Mouse (Mus musculus): ENCODE results near the gene Rer1.
"Not testable (repeated sequence)": the region's sequence is repeated elsewhere in the genome, so short reads cannot be mapped to it uniquely, and the experiment has no call there.

Gene Rer1

GRCm38 (mm10) chr4:155116607-155117006 lies 30.4 kb upstream of the Rer1 start:
- no peak for DNase-seq (ENCODE audit: low spot score in 2 of 2)

DNA sequence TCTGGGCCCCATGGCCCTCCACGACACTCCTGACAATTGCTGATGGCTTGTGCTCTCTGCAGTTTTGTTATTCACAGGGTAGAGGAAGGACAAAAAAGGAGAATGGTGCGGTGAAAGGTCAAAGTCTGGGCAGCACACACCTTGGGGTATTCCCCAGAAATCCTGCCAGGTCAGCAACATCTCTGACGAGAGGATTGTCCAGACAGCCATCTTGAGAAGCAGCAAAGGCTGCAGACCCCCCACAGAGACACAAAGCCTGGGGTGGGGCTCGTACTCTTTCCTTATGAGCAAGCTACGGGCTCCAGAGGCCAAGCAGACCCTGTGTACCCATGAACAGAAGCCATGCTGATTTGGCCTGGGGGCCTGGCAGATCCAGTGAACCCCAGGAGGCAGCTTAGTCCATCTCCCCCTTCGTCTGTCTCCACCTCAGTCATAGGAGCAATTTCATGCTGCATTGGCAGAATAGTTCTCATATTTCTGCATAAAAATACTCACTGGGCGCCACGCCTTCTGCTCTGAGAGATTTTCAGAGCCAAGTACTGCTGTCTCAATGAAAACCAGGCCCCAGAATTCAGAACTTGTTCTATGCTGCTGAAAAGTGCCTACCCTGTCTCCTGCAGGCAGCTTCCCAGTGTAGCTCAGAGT lies 27.7 kb upstream of the Rer1 start:
- DNase-seq (ENCODE audit: low spot score in 2 of 2), result no peak

- no peak for DNase-seq (ENCODE audit: low spot score in 2 of 2)
These were observed 23.3 kb upstream of the Rer1 start for GRCm38 (mm10) chr4:155109471-155109870.

GRCm38 (mm10) chr4:155107886-155108285 lies 21.7 kb upstream of the Rer1 start:
- no peak for DNase-seq (ENCODE audit: low spot score in 2 of 2)

GRCm38 (mm10) chr4:155098572-155098971 lies 12.4 kb upstream of the Rer1 start:
- no peak for DNase-seq (ENCODE audit: low spot score in 2 of 2)

DNA sequence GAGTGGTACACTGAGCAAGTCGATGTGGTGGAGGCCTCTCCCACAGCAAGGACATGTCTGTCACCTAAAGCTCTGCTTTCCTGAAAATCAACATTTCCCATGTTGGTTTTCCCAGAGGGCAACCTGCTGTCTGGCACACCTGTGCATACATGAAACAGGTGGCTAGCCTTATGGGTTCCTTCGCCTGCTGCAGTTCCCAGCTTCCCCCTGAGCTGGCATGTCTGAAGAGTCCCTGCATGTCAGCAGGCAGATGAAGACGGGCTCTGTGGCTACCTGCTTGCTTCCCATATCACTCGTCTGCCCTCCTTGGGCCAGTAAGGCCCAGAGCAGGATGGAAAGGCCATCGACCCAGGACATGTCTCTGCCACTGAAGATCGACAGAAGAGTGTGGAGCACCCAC lies 11.3 kb upstream of the Rer1 start:
- DNase-seq (ENCODE audit: low spot score in 2 of 2), result no peak

GRCm38 (mm10) chr4:155095967-155096366 lies 9.8 kb upstream of the Rer1 start:
- no peak for DNase-seq (ENCODE audit: low spot score in 2 of 2)

GRCm38 (mm10) chr4:155095238-155095900 lies 9.2 kb upstream of the Rer1 start:
- peak; percentile 80 to 88 for DNase-seq (ENCODE audit: low spot score in 2 of 2)

GRCm38 (mm10) chr4:155094565-155094964 lies 8.4 kb upstream of the Rer1 start:
- peak in 1 of 2 experiments; percentile 32 for DNase-seq (ENCODE audit: low spot score in 2 of 2)

- DNase-seq (ENCODE audit: low spot score in 2 of 2), result no peak
These were observed 7.4 kb upstream of the Rer1 start for GRCm38 (mm10) chr4:155093431-155094149.

DNA sequence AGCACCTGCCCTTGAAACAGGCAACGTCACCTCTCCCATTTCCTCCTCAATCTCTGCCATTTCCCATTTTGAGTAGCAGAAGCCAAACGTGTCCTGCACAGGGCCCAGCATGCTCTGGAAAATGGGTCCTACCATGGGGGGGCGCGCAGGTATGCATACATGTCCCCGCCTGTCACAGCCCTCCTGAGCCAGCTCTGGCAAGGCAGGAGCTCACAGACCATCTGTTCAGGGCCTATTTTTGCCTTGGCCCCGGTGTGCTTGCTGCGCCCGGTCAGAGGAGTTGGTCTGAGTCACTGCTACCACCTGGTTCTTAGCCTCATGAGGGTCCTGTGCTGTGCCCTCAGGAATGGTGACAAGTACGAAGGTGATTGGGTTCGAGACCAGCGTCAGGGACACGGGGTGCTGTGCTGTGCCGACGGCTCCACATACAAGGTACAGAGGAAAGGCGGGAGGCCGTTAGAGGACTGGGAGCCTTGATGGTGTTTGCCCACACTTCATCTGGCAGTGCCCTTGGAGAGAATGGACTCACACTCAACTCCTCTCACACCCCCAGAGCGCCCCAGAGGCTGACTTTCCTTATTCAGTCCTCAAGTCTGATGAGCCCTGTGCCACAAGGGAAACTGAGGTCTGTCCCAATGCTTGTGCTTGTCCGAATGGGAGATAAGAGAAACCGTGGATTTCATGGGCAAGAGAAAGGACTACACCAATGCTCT lies 6.7 kb upstream of the Rer1 start:
- DNase-seq (ENCODE audit: low spot score in 2 of 2), result no peak

GRCm38 (mm10) chr4:155090688-155091449 lies 4.7 kb upstream of the Rer1 start:
- no peak for DNase-seq (ENCODE audit: low spot score in 2 of 2)

DNA sequence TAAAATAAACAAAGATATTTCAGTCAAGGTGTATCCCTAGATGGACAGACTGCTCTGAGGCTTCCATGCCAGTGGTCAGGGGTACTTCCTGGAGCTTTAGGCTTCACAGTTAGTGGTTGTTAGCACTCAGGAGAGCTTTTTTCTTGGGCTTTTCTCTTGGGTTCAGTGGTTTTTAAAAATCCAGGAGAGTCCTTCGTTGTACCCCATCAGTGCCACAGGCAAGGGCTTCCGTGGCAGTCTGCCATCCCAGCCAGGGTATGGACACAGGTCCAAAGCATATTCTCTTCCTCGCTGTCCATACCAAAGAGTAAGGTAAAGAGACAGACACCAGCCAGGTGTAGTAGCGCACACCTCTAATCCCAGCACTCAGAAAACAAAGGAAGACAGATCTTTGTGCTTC lies 4.0 kb upstream of the Rer1 start:
- no peak for DNase-seq (ENCODE audit: low spot score in 2 of 2)

GRCm38 (mm10) chr4:155089241-155089640 lies 3.1 kb upstream of the Rer1 start:
- no peak for DNase-seq (ENCODE audit: low spot score in 2 of 2)

- no peak for DNase-seq (ENCODE audit: low spot score in 2 of 2)
These were observed 725 bp downstream of the Rer1 start for GRCm38 (mm10) chr4:155085206-155086107.

DNA sequence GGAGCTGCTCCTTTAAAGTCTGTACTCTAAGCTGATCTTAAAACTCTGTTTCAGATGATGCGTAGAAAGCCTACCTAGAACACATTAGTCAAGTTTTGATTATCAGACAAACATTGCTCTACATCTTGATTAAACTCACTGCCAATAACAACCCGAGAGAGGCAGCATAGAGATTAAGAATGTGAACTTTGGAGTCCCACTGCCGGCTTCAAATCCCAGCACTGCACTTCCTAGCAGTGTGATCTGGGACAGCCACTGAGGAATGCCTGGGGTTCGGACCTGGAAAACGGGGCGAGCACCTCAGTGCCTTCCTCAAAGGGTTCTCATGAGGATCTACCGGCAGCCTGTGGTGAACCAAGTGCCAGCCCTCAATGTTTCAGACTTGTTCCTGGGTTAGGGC lies 1.8 kb downstream of the Rer1 start:
- DNase-seq (ENCODE audit: low spot score in 2 of 2), result no peak

DNA sequence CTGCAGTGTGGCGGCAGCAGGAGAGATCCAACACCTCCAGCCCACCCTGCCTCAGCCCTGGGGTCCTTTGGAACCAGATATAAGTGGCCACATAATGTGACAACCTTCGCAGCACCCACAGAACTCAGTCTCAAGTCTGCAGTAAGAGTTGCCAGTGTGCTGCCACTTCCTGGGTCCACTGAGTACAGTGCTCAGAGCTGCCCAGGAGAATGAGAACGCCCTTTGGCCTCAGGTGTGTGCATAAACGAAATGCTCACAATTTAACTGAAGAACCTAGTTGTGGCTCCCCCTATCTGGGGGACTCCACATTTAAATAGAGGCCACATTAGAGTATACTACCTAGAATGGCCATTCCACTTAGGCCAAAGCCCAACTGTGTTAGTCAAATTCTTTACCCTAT lies 2.6 kb downstream of the Rer1 start:
- no peak for DNase-seq (ENCODE audit: low spot score in 2 of 2)

DNA sequence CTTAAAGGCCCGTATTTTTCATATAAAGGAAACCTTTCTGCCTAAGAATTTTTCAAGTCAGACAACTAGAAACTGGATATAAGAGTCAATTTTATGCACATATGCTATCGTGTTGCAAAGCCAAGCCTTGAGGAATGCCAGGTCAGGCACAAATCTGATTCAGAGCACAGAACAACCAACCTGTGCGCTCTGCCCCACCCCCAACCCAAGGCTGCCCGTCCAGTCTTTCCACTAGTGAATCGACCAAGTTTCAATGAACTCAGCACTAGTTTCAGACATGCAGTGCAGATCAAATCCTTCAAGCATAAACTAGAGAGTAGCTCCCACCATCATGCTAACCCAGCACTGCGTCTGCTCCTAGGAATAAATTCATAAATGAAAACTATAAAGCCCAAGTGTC lies 6.5 kb downstream of the Rer1 start:
- no peak for DNase-seq (ENCODE audit: low spot score in 2 of 2)

GRCm38 (mm10) chr4:155078808-155079207 lies 7.4 kb downstream of the Rer1 start:
- DNase-seq (ENCODE audit: low spot score in 2 of 2), result not testable (repeated sequence)

GRCm38 (mm10) chr4:155076677-155077076 lies 9.5 kb downstream of the Rer1 start:
- no peak for DNase-seq (ENCODE audit: low spot score in 2 of 2)

- DNase-seq (ENCODE audit: low spot score in 2 of 2), result no peak
These were observed 10.4 kb downstream of the Rer1 start for GRCm38 (mm10) chr4:155075813-155076212.

All from heart, adult 9 months (tissue).